Mouse (Mus musculus) ovary, postnatal 10 days (tissue): ENCODE measurements around the gene Dhrs2.

Experiments
- DNase-seq: peaks from one replicate; pipeline ENCODE4 v3.0.0; 2022; ENCODE audit warnings: low spot score

Gene Dhrs2

DNA sequence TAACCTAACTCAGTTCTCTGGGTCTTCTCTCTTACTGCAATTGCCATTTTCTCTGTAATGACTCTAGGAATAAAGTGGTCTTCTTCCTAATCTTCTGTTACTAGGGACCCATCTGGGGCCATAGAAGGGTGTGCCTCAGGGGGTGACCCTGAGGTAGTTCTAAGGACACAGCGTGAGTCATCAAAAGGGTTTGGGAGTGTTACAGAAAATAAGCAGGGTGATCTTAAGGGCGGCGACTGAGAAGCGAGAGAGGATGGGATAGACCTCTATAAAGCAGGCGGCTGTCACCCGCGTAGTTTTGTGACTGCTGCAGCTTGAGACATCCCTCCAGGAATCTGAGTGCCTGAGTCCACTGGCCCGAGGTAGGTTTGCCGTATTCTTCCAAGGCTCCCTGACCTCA, at the start of gene Dhrs2:
Gene Dhrs2 (plus strand): TSS at position 301 of the 400 bp plus-strand sequence.
- no peak for DNase-seq

GRCm38 (mm10) chr14:55174164-55174563, 47.6 kb upstream of the Dhrs2 start:
- DNase-seq = no peak

DNA sequence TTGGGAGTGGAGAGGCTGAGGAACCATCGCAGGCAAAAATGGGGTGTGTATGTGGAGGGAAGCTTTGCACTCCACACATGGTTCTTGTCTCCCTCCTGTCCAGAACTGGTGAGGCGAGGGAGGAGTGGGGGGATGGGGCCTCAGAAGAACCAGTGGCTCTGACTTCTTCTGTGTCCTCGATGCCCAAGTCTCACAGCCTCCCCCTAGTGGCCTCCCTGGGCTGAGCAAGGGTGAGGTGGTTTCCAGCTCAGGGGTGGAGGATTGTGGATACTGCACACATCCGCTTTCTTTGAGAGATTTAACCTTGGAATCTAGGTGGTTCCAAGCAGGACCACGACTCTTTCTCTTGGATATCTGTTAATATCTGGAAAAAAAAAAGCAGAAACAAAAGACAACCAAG, 44.5 kb upstream of the Dhrs2 start:
- peak; percentile 21 for DNase-seq

- no peak for DNase-seq
Measured at GRCm38 (mm10) chr14:55180951-55181350, 40.9 kb upstream of the Dhrs2 start.

DNA sequence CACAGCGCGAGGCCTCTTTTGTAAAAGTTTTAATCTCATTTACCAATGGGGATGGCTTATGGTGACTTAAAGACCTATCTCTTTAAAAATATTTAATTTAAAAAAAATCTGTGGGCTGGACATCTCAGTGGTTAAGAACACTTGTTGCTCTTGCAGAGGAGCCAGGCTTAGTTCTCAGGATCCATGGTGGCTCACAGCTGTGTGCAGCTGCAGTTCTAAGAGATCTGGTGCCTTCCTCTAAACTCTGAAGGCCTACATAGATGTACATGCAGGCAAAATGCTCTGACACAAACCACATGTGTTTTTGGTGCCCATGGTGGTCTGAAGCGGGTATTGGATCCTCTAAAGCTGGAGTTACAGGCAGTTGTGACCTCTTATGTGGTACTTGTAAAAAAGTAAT, 38.6 kb upstream of the Dhrs2 start:
- no peak for DNase-seq

DNA sequence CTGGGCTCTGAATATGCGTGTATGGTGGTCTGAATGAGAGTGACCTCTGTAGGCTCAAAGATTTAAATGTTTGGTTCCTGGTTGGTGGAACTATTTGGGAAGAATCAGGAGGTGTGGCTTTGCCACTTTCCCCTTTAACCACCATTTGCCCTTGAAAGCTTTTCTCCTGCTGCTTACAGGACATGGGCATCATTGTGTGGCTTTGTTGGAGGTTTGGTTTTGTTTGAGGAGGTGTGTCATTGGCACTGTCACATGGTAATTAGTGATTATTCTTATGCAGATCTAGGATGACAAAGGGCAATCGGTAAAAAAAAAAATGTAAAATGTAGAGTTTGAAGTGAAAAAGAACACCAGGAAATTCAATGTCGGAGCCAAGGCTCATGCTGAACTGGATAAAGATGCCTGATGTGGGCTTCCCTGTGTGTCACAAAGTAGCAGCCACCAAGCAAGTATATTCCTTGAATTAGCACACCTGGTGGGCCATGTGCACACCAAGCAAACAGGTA, 37.1 kb upstream of the Dhrs2 start:
- DNase-seq = no peak

DNA sequence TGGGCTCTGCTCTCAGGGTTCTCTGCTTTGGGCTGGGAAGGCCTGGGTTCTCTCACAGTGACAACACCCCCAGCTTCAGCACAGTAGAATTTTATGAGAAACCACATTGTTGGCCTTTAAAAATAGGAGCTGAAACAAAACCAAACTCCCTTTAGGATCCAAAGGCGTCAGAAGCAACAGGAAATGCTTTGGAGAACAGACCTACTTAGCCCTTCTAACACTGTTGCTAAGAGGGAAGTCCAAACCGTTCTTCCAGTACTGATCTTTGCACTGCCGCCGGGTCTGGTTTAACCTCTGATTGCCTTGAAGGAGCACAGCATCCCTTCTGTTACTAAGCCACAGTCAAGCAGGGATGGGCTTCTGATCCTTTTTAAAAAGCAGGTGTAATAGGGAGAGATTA, 33.3 kb upstream of the Dhrs2 start:
- DNase-seq = no peak

DNA sequence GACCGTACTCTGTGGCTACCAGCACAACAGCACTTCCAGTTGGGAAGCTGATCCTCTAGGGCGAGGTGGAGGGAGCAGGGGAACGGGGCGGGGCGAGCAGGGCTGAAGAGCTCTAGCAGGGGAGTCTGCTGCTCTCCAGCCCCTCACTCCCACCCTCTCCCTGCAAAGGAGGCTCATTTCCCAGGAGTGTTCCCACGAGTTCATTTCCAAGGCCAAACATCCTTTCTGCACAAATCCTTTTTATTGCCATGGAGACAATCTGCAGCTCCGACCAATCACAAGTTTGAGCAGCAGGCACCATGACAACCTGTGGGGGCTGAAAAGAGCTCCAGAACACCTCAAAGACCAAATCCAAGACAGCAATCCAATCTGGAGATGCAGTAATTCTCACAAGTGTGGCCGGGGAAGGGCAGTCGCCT, 32.4 kb upstream of the Dhrs2 start:
- no peak for DNase-seq

DNA sequence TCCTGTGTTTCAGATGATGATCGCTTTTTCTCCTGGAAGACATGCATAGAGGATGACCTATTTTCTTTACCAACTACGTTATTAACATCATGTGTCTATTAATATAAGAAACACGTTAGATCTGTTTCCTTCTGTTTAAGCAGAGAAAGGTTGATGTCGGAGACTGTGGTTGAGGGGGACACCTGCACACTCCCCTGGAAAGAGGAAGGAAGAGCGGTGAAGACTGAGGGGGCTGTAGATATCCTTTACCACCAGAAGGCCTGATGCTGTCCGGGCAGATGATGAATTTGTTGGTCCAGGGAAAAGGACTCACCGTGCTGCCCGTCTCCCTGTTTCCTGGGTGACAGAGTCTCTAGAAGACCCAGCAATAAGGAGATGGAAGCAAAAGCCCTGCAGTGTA, 28.5 kb upstream of the Dhrs2 start:
- DNase-seq = no peak

- DNase-seq = no peak
Measured at GRCm38 (mm10) chr14:55193876-55194635, 27.8 kb upstream of the Dhrs2 start.

DNA sequence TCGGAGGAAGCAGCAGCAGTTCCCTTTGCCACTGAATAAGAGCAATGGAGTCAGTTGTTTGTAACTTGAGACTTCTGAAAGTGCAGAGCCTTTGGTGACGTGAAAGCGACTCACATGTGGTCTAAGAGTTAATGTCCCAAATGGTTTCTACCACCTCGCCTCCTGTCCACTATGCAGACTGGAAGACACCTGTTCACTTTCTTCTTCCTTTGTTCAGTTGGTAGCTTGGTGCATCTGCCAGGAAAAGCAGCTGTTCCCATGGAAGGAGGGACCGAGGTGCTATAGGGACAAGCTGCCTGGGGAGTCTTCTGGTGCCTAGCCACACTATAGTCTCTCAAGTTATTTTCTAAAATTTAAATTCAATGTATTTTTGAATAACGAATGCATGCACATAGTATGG, 27.0 kb upstream of the Dhrs2 start:
- no peak for DNase-seq

DNA sequence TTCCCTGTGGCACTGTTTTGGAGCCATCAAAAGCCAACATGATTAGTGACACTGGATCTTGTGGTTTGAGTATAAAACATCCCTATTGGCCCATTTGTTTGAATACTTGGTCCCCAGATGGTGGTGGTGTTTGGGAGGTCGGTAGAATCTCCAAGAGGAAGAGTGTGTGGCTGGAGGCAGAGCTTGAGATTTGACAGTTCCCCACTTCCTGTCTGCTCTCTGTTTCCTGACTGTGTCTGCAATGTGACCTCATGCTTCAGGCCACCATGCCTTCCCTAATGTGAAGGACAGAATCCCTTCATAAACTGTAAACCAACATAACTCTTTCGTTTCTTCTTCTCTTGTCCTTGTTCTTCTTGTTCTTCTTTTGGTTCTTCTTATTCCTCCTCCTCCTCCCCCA, 24.7 kb upstream of the Dhrs2 start:
- no peak for DNase-seq

DNA sequence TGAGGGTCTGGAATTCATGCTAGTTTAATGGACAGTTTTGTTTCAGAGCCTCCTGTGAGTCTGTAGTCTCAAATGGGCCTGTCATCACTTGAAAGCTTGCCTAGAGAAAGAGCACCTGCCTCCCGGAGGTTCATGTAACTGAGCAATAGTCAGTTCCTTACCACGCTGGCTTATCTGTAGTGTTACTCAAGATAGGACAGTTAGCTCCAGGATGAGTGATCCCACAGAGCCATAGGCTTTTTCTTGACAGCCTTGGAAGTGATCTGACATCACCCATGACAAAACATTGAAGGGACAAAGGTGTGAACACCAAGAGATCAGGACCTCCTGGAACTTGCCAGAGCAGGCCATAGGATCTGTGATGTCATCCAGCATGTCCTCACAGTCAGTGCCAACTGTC, 23.6 kb upstream of the Dhrs2 start:
- DNase-seq = no peak

GRCm38 (mm10) chr14:55204544-55204943, 17.3 kb upstream of the Dhrs2 start:
- DNase-seq = no peak

DNA sequence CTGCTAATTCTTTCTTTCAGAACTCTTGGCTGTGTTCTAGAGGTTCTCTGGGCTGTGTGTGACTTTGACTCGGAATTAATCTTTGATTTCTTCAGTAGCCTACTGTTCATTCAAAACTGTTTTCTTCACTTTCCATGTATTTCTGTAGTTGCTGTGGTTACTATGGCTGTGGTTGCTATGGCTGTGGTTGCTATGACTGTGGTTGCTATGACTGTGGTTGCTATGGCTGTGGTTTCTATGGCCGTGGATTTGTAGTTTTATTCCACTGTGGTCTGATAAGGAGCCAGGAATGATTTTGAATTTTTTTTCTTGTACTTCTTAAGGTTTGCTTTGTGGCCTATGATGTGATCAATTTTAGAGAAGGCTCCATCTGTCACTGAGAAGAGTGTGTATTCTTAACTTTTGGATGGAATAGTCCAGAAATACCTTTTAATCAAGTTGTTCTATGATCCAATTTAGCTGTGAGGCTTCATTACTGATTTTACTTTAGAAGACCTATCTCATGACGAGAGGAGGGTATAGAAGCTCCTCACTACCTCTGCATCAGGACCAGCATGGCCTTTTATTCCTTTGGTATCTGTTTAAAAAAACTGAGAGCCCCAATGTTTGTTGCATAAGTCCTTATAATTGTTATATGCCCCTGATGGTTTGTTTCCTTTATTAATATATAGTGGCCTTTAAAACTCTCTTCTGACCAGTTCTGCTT, 16.6 kb upstream of the Dhrs2 start:
- no peak for DNase-seq

GRCm38 (mm10) chr14:55208306-55208705, 13.5 kb upstream of the Dhrs2 start:
- no peak for DNase-seq

DNA sequence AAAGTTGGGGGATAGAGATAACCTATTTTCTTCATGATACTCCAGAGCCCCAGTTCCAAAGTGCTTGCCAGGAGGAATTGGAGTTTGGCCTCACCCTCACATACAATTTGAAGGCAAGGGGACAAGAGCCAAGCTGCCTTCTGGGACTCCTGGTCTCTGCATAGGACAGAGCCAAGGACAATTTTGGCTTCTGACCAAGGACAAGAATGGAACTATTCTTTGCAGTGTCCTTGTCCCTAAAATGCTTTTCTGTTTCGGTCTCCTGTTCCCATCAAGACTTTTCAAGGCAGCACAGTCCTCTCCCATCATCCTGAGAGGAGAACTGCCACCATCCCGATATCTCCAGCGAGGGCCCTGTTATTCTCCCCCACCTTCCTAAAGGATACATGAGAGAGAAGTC, 8.2 kb upstream of the Dhrs2 start:
- DNase-seq = no peak

GRCm38 (mm10) chr14:55214507-55214906, 7.3 kb upstream of the Dhrs2 start:
- no peak for DNase-seq

DNA sequence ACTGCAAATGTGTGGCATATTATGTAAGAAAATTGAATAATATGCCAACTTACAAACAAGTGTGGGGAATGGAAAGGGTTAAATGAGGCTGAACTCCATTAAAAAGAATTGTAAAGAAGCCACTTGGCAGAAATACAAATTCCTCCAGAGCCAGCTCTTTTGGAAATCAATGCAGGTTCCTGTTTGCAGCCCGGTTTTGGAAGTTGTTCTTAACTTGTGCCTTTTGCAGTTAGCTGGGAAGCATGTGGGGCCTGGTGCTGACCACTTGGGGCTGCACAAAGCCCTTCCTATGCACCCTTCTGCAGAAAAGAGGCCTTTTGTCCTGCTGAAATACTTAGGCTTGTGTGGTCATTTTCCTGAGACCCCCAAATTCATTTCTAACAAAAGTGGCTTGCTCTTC, 1.4 kb downstream of the Dhrs2 start:
- DNase-seq = no peak

DNA sequence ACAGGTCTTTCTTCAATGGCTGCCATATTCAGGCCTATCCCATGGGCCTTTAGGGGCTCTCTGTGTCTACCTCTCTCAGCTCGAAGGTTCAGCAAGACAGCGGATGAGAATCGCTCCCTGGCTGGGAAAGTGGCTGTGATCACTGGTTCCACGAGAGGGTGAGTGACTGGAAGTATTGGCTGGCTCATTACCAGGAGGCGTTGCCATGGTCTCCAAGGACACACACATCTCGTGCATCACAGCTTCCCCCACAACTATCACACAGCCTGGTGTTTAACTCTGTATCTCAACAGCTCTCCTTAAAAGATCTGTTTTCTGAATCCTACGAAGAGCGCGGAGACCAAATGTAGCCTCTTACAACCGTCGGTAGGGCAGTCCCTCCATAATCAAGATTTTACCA, 12.8 kb downstream of the Dhrs2 start:
- no peak for DNase-seq

GRCm38 (mm10) chr14:55236685-55237084, 14.9 kb downstream of the Dhrs2 start:
- no peak for DNase-seq

DNA sequence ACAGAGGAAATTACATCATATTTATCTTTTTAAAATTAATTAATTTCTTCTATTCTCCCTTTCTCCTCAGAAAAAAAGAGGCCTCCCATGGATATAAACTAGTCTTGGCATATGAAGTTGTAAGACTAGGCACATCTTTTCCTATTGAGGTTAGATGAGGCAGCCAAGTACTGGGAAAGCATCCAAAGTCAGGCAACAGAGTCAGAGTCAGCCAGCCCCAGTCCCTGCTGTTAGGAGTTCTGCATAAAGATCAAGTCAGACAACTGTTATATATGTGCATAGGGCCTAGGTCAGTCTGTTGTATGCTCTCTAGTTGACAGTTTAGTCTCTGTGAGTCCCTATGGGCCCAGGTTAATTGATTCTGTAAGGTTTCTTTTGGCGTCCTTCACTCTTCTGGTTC, 20.9 kb downstream of the Dhrs2 start:
- DNase-seq = no peak

- DNase-seq = no peak
Measured at GRCm38 (mm10) chr14:55247181-55247580, 25.4 kb downstream of the Dhrs2 start.

DNA sequence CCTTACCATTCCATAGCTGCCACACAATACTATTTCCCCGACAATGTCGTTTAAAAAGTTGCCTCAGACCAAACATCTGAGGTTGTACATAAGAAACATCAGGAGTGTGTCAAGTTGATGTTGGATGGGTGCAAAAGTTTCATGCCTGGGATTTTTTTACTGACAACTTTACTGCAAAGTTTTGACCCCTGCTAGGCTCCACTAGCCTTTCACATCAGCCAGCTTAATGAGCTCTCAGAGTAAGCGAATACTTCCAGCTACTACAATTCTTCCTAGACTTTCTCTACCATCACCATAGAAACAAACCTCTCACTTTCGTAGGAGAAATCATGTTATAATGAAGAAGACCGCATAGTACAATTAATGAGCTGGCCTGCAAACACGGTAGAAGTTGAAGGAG, 26.5 kb downstream of the Dhrs2 start:
- DNase-seq = no peak
